Mouse (Mus musculus) forebrain, embryonic 16.5 days (tissue): ENCODE measurements around the gene Rtcb. TPM values are rescaled to one million over a fixed set of nuclear protein-coding genes. Genes with fewer than 3 reads are reported as not detected.

Source experiments
- ATAC-seq: fragments of 200-750 bp; cut with Nextera tagmentation; 2 replicates; pipeline ENCODE4 v1.8.0; 2017; ENCODE audit warnings: mild to moderate bottlenecking, moderate library complexity
- H3K27ac ChIP-seq: fragments of 300-500 bp; sonication (generic); 2 replicates; pipeline ENCODE4 v1.5.1; 2014; ENCODE audit warnings: low read length, control low read depth
- H3K27me3 ChIP-seq: fragments of 300-500 bp; sonication (generic); replicated peaks from 2 replicates; pipeline ENCODE4 v1.6.1; 2014; ENCODE audit warnings: low read length; ENCODE audit not compliant: control insufficient read depth, insufficient read depth
- H3K36me3 ChIP-seq: fragments of 300-500 bp; sonication (generic); 2 replicates; pipeline ENCODE4 v1.6.1; 2014; ENCODE audit not compliant: control insufficient read depth, insufficient read depth
- H3K4me1 ChIP-seq: fragments of 300-500 bp; sonication (generic); replicated peaks from 2 replicates; pipeline ENCODE4 v1.6.1; 2014; ENCODE audit warnings: low read length; ENCODE audit not compliant: control insufficient read depth, insufficient read depth
- H3K4me2 ChIP-seq: fragments of 300-500 bp; sonication (generic); 2 replicates; pipeline ENCODE4 v1.6.1; 2014; ENCODE audit warnings: mild to moderate bottlenecking, low read length, control low read depth
- H3K4me3 ChIP-seq: fragments of 300-500 bp; sonication (generic); replicated peaks from 2 replicates; pipeline ENCODE4 v1.5.1; 2014; ENCODE audit warnings: mild to moderate bottlenecking, low read length, control low read depth
- H3K9ac ChIP-seq: fragments of 300-500 bp; sonication (generic); replicated peaks from 2 replicates; pipeline ENCODE4 v1.6.1; 2014; ENCODE audit warnings: low read depth, low read length, control low read depth
- H3K9me3 ChIP-seq: fragments of 300-500 bp; sonication (generic); 2 replicates; pipeline ENCODE4 v1.6.1; 2016; ENCODE audit warnings: low read length; ENCODE audit not compliant: control insufficient read depth
- WGBS: fragments of 180-500 bp; shearing (Covaris S2); extraction: QIAGEN DNeasy Blood & Tissue Kit; methylation state at CpG from one replicate; pipeline ENCODE4 v1.1.7; 2014; 5-methylcytosine and 5-hydroxymethylcytosine counted together
- polyA plus RNA-seq: library from polyadenylated mRNA; unstranded; fragments of >200 nt; fragmentation: Nextera tagmentation; extraction: Ambion mirVana; gene quantifications from 2 replicates; pipeline ENCODE4 v1.2.1, GENCODE M21; 2015

Gene Rtcb
- polyA plus RNA-seq, 1 experiment from 2014 or later = 201 TPM

DNA sequence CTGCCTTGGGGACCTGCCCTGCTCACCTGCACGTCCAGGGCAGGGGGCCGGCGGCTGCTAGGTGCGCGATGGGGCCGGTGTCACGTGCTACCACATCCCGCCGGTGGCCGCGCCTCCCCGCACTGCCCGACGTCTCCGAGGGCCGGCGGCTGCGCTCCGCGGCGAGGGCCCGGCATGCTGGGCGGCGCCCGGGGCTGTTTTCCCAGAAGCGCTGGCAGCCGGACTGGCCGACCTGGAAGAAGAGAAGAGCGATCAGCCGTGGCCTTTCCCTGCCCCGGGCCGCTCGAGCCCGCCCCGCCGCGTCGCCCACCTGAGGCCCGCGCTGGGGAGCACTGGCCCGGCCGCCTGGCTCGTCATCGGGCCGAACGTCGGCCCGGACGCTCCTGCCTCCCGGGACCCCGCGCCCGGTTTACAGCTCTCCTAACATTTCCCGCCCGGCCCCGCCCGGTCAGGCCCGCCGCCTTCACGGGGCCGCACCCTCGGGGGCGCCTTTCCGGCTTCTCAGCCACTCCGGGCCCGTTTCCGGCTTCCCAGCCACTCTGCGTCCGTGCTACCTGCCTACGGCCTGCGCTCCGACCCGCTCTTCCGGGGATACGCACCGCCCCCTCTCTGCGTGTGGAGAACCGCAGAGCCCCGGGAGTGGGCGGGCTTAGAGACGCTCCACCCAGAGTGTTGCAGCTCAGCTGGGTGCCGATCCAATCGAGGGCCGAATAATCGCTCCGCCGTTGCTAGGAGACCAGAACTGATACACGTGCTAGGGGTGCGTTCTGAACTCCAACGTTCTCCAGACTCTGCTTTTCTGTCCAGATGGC is 40.9 kb downstream of the Rtcb start, which contains the start of gene Prdm4:
TSS of gene Prdm4 (minus strand) at position 645 of the 812 bp plus-strand sequence.
- peak within 1 kb of the TSS; percentile 83 for H3K27ac ChIP-seq
- peak within 1 kb of the TSS; percentile 95 for H3K4me3 ChIP-seq
- H3K36me3 ChIP-seq = peaks cover 8% of the 10 kb centered on the region
- H3K4me1 ChIP-seq = peaks cover 14% of the 10 kb centered on the region
- peak within 1 kb of the TSS; percentile 65 for H3K4me2 ChIP-seq
- peak within 1 kb of the TSS; percentile 88 for H3K9ac ChIP-seq
- H3K27me3 ChIP-seq = no peaks in the 10 kb centered on the region
- WGBS = under 1% methylated on average over 69 of the region's 90 CpGs
- peak; percentile 100 for ATAC-seq
- H3K9me3 ChIP-seq = no peaks in the 10 kb centered on the region

Other genes starting within 250 kb of the Rtcb start
- gene Pwp1, start 128.3 kb downstream of the Rtcb start, polyA plus RNA-seq = 91.1 and 91.9 TPM in 2 replicates
- gene Prdm4, start 40.7 kb downstream of the Rtcb start, polyA plus RNA-seq = 20.8 and 24.0 TPM in 2 replicates
- 0.27 and 0.43 TPM in 2 replicates for gene Ascl4, start 30.1 kb downstream of the Rtcb start, polyA plus RNA-seq
- gene Bpifc, start 54.1 kb upstream of the Rtcb start, polyA plus RNA-seq = not detected in 2 replicates
- 14.9 and 16.2 TPM in 2 replicates for gene Fbxo7, start 64.1 kb upstream of the Rtcb start, polyA plus RNA-seq